Mouse (Mus musculus) stomach, postnatal 0 days (tissue): Measurements from ENCODE around the gene Socs7.

Source experiments
- CTCF ChIP-seq: IDR thresholded peaks from 2 replicates; pipeline ENCODE4 v1.5.1; 2016; ENCODE audit warnings: antibody characterized with exemption, low read depth, mild to moderate bottlenecking, moderate library complexity
- EP300 ChIP-seq: optimal IDR thresholded peaks from 2 replicates; pipeline ENCODE3; 2016; ENCODE audit warnings: antibody characterized with exemption

- TF ChIP-seq EP300 (no peak), CTCF (no peak)
These were observed at the start of gene Socs7 for GRCm38 (mm10) chr11:97361948-97362648.
